In the genomic region with DNA sequence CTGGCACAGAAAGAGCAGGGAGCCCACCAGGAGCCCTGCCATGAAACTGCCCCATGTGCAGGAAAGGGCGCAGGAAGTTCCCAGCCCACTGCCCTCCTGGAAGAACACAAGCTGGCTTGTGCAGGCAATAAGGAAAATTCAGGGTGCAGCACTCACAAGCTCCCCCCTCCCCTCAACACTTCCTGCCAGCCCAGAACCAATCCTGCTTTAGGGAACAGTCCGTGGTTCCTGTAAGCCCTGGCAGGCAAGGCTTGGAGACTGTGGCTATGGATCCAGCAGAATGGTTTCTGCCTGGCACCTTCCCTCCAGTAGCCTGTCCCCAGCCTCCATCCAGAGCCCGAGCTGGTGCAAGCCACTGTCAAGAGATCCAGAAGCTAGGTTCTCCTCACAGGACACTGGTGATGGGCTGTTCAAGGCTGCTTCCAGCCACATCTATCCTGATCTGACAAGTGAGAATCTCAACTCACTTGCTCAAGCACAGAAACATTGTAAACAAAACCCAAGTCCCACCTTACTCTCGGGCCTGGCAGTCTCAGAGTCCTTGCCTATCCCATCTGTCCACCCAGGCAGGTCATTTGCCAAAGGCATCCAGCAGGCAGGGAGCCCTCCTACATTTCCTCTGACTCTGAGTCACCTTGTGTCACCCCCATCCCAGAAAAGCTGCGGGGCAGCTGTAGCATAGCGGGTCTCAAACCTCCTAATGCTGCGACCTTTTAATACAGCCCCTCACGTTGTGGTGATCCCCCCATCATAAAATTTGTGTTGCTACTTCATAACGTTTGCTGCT, we compare ENCODE assay signal across 14 mouse cellular contexts. TPM values are rescaled to one million over a fixed set of nuclear protein-coding genes. Genes with fewer than 3 reads are reported as not detected.
DNase-seq lines count a peak whose midpoint lies in the region; ATAC-seq lines count a peak whose summit lies in the region.
"Had no signal": no experiment of that assay in that cellular context is flagged by ENCODE, and none has a peak within 500 bp of the region (broad histone marks: within the 10 kb centered on the region; RNA-seq: fewer than 3 reads in every experiment).

No protein-coding gene starts in this region.

- H3K9me3 ChIP-seq in midbrain, embryonic 13.5 days, result 0 out of 2 replicates have a peak, but pooled peaks cover 3% of the 10 kb centered on the region
- H3K9me3 ChIP-seq in midbrain, embryonic 11.5 days (ENCODE audit: control insufficient read depth, low read length), result no peaks in the 10 kb centered on the region
- H3K9me3 ChIP-seq in forebrain, embryonic 13.5 days (replicated peaks), result no peaks in the 10 kb centered on the region; the same call in 1 of the 2 replicates
- no peaks in the 10 kb centered on the region for H3K9me3 ChIP-seq in limb, embryonic 15.5 days

- WGBS in midbrain, embryonic 13.5 days, result 83% methylated on average over 9 of the region's 9 CpGs
- WGBS in midbrain, embryonic 11.5 days, result 79% methylated on average over 9 of the region's 9 CpGs
- WGBS in forebrain, embryonic 13.5 days, result 72% methylated on average over 9 of the region's 9 CpGs
- 67% methylated on average over 9 of the region's 9 CpGs for WGBS in limb, embryonic 15.5 days

- H3K27me3 ChIP-seq in midbrain, embryonic 13.5 days, result no peaks in the 10 kb centered on the region
- no peaks in the 10 kb centered on the region for H3K27me3 ChIP-seq in midbrain, embryonic 11.5 days (ENCODE audit: control insufficient read depth, insufficient read depth, low read length)
- no peaks in the 10 kb centered on the region for H3K27me3 ChIP-seq in forebrain, embryonic 13.5 days
- H3K27me3 ChIP-seq in limb, embryonic 15.5 days, result no peaks in the 10 kb centered on the region

- DNase-seq in cerebellum, adult 9-11 months, result peak; percentile 70
- DNase-seq in cerebellum, adult 8-10 months, result no peak
- DNase-seq in midbrain, embryonic 11.5 days (ENCODE audit: low spot score, missing footprints), result no peak
- no peak for DNase-seq in ovary, postnatal 36 days (ENCODE audit: low spot score)
- DNase-seq in left cerebral cortex, adult 8-10 months (ENCODE audit: low spot score in 2 of 2), result no peak
- DNase-seq: lung, postnatal 36 days; thymus, postnatal 4 days had no signal

- no peak overlapping the region for H3K4me3 ChIP-seq in midbrain, embryonic 13.5 days (replicated peaks)
- no peak overlapping the region for H3K4me3 ChIP-seq in midbrain, embryonic 11.5 days (ENCODE audit: low read depth, low read length)
- H3K4me3 ChIP-seq in forebrain, embryonic 13.5 days, result no peak overlapping the region
- H3K4me3 ChIP-seq in limb, embryonic 15.5 days, result no peak overlapping the region
- H3K4me3 ChIP-seq: myocyte had no signal

- 0 out of 2 replicates have a peak, but pooled peaks cover 7% of the 10 kb centered on the region for H3K36me3 ChIP-seq in midbrain, embryonic 13.5 days
- no peaks in the 10 kb centered on the region for H3K36me3 ChIP-seq in midbrain, embryonic 11.5 days (ENCODE audit: control insufficient read depth, insufficient read depth, low read length)
- H3K36me3 ChIP-seq in forebrain, embryonic 13.5 days (ENCODE audit: poor library complexity, severe bottlenecking), result peaks cover 28% of the 10 kb centered on the region
- no peaks in the 10 kb centered on the region; the same call in 1 of the 2 replicates for H3K36me3 ChIP-seq in limb, embryonic 15.5 days

- 0 out of 2 replicates have a peak overlapping the region, but pooled peaks have one; percentile 7 for H3K27ac ChIP-seq in midbrain, embryonic 13.5 days
- no peak overlapping the region for H3K27ac ChIP-seq in midbrain, embryonic 11.5 days (ENCODE audit: low read depth, low read length)
- peak overlapping the region; percentile 81 for H3K27ac ChIP-seq in forebrain, embryonic 13.5 days
- peak overlapping the region; percentile 62 for H3K27ac ChIP-seq in limb, embryonic 15.5 days
- H3K27ac ChIP-seq: kidney, postnatal 0 days; liver, embryonic 14.5 days had no signal

- peaks cover 32% of the 10 kb centered on the region for H3K4me1 ChIP-seq in midbrain, embryonic 13.5 days (replicated peaks)
- 0 out of 2 replicates have a peak, but pooled peaks cover 7% of the 10 kb centered on the region for H3K4me1 ChIP-seq in midbrain, embryonic 11.5 days (ENCODE audit: control insufficient read depth, insufficient read depth, low read length)
- peaks cover 36% of the 10 kb centered on the region for H3K4me1 ChIP-seq in forebrain, embryonic 13.5 days
- peaks cover 44% of the 10 kb centered on the region for H3K4me1 ChIP-seq in limb, embryonic 15.5 days

- H3K4me2 ChIP-seq in midbrain, embryonic 13.5 days (replicated peaks), result no peak overlapping the region
- no peak overlapping the region for H3K4me2 ChIP-seq in midbrain, embryonic 11.5 days
- H3K4me2 ChIP-seq in forebrain, embryonic 13.5 days, result peak overlapping the region; percentile 22
- no peak overlapping the region for H3K4me2 ChIP-seq in limb, embryonic 15.5 days

- ATAC-seq in midbrain, embryonic 13.5 days, result no peak
- no peak for ATAC-seq in midbrain, embryonic 11.5 days (ENCODE audit: low FRiP score)
- ATAC-seq in forebrain, embryonic 13.5 days, result peak; percentile 44
- 0 out of 2 replicates have a peak, but pooled peaks have one; percentile 32 for ATAC-seq in limb, embryonic 15.5 days (ENCODE audit: insufficient number of reproducible peaks, low FRiP score, low TSS enrichment, low read depth)

- H3K9ac ChIP-seq in midbrain, embryonic 13.5 days (replicated peaks), result peak overlapping the region; percentile 20; the same call in 1 of the 2 replicates
- H3K9ac ChIP-seq in midbrain, embryonic 11.5 days (ENCODE audit: low read length), result no peak overlapping the region
- H3K9ac ChIP-seq in forebrain, embryonic 13.5 days, result peak overlapping the region; percentile 41; the same call in 1 of the 2 replicates
- H3K9ac ChIP-seq in limb, embryonic 15.5 days, result no peak overlapping the region
- H3K9ac ChIP-seq: liver, embryonic 14.5 days had no signal

RNA-seq across cellular contexts. Expression of gene Chga, which starts 47.7 kb away (rescaled TPM):
- polyA plus RNA-seq in midbrain, embryonic 13.5 days (2015; fragmentation: Nextera tagmentation; extraction: Ambion mirVana), result 88.9 and 90.0 TPM in 2 replicates
- 23.5 and 24.0 TPM in 2 replicates for polyA plus RNA-seq in midbrain, embryonic 11.5 days (2014; fragmentation: Nextera tagmentation; extraction: Ambion mirVana)
- polyA plus RNA-seq in forebrain, embryonic 13.5 days (2015; fragmentation: Nextera tagmentation; extraction: Ambion mirVana), result 59.6 and 60.0 TPM in 2 replicates
- 0.42 TPM in 2 replicates for polyA plus RNA-seq in limb, embryonic 15.5 days (2015; fragmentation: Nextera tagmentation; extraction: Ambion mirVana)
- total RNA-seq in left cerebral cortex, adult 8-10 months (2022), result 100 to 1,000 TPM; 151 to 178 (median 173) TPM
- polyA plus RNA-seq: G1E, myocyte had no signal

Comparison
In these comparisons a context has a peak if more than half of its experiments do, and no peak if none do; other contexts are left out.
1. H3K9ac ChIP-seq: peak in midbrain, embryonic 13.5 days (single experiment) and forebrain, embryonic 13.5 days (single experiment); none in midbrain, embryonic 11.5 days (single experiment) and limb, embryonic 15.5 days (single experiment).
2. ATAC-seq: peak in forebrain, embryonic 13.5 days (single experiment) and limb, embryonic 15.5 days (single experiment); none in midbrain, embryonic 13.5 days (single experiment) and midbrain, embryonic 11.5 days (single experiment).
3. RNA of gene Chga, which starts 47.7 kb away (polyA plus RNA-seq): 88.9 to 90.0 TPM in midbrain, embryonic 13.5 days, 59.6 to 60.0 TPM in forebrain, embryonic 13.5 days and 23.5 to 24.0 TPM in midbrain, embryonic 11.5 days; 0.42 TPM in limb, embryonic 15.5 days; every median in the first group is over 10 times any median in the second.